Mouse (Mus musculus) ES-E14 (cell line): Measurements from ENCODE around the gene Slc35c1. TPM values are rescaled to one million over a fixed set of nuclear protein-coding genes. Genes with fewer than 3 reads are reported as not detected.
A peak's percentile ranks its signal among the peaks of the same experiment; 100 is the strongest.

Source experiments
- DNase-seq: peaks from one replicate; pipeline ENCODE4 v3.0.0-alpha.2; 2013; ENCODE audit warnings: low read depth, low spot score
- H3K27ac ChIP-seq: 2 replicates; pipeline ENCODE4 v1.5.1; 2012; ENCODE audit warnings: low read depth, mild to moderate bottlenecking, low read length, moderate library complexity, mixed read lengths; ENCODE audit not compliant: poor library complexity, insufficient read depth, severe bottlenecking
- H3K36me3 ChIP-seq: 2 replicates; pipeline ENCODE4 v1.6.1; 2012; ENCODE audit warnings: mild to moderate bottlenecking, low read length, moderate library complexity, mixed read lengths; ENCODE audit not compliant: control insufficient read depth, poor library complexity, insufficient read depth, severe bottlenecking
- H3K4me1 ChIP-seq, 2 experiments: fragments of 150-350 bp in 1 of 2; sonication (generic) in 1 of 2; 2 replicates each; pipeline ENCODE4 v1.6.1; 2012; ENCODE audit warnings: low read length in 2 of 2, mild to moderate bottlenecking in 1 of 2, mixed read lengths in 1 of 2; ENCODE audit not compliant: control insufficient read depth in 2 of 2, insufficient read depth in 2 of 2, poor library complexity in 1 of 2
- H3K4me3 ChIP-seq, 2 experiments: fragments of 150-350 bp in 1 of 2; sonication (generic) in 1 of 2; 2 replicates each; pipeline ENCODE4 v1.5.1; 2012; ENCODE audit warnings: low read length in 2 of 2, low read depth in 1 of 2, mild to moderate bottlenecking in 1 of 2, mixed read lengths in 1 of 2; ENCODE audit not compliant: insufficient read depth in 1 of 2, poor library complexity in 1 of 2, severe bottlenecking in 1 of 2
- H3K9ac ChIP-seq: 2 replicates; pipeline ENCODE4 v1.6.1; 2012; ENCODE audit warnings: low read depth, mild to moderate bottlenecking, low read length, mixed read lengths; ENCODE audit not compliant: poor library complexity, insufficient read depth, severe bottlenecking
- H3K9me3 ChIP-seq: fragments of 150-350 bp; sonication (generic); 2 replicates; pipeline ENCODE4 v1.6.1; 2012; ENCODE audit warnings: low read depth, mild to moderate bottlenecking, low read length; ENCODE audit not compliant: control insufficient read depth, insufficient read depth
- CHD2 ChIP-seq: IDR thresholded peaks from 2 replicates; pipeline ENCODE4 v1.6.1; 2014; ENCODE audit warnings: mild to moderate bottlenecking, low read depth, low read length, inconsistent platforms
- HCFC1 ChIP-seq: IDR thresholded peaks from 2 replicates; pipeline ENCODE4 v1.6.1; 2012; ENCODE audit warnings: low read length, inconsistent platforms, borderline replicate concordance; ENCODE audit not compliant: insufficient read depth
- MAFK ChIP-seq: IDR thresholded peaks from 2 replicates; pipeline ENCODE4 v1.6.1; 2014; ENCODE audit warnings: mild to moderate bottlenecking, low read depth, low read length, inconsistent platforms; ENCODE audit not compliant: insufficient read depth
- ZC3H11A ChIP-seq: IDR thresholded peaks from 2 replicates; pipeline ENCODE4 v1.6.1; 2012; ENCODE audit warnings: low read depth, mild to moderate bottlenecking, inconsistent platforms, low read length, borderline replicate concordance
- ZNF384 ChIP-seq: IDR thresholded peaks from 2 replicates; pipeline ENCODE4 v1.6.1; 2012; ENCODE audit warnings: low read depth, low read length, inconsistent platforms
- in situ Hi-C, 2 experiments: fragments of 600-800 bp; cut with MboI; formaldehyde crosslinking; loops; one replicate each; pipeline ENCODE4 v1.15.1; 2025; ENCODE audit warnings: low sequenced_read_pairs in 2 of 2, inconsistent platforms in 1 of 2; ENCODE audit not compliant: unreplicated experiment in 2 of 2
- total RNA-seq: library from RNA; depleted of rRNA; stranded (reverse); fragments of 300-350 nt; gene quantifications from 2 replicates; pipeline ENCODE4 v1.2.3, GENCODE M21; 2012

Slc35c1 gene
- total RNA-seq, 1 experiment, result 5.2 TPM

- Histone ChIP-seq H3K9me3 (no peaks in the 10 kb centered on the region), H3K4me3 (no peak overlapping the region), H3K36me3 (no peaks in the 10 kb centered on the region), H3K4me1 (peaks cover 0 to 3% of the 10 kb centered on the region in 2 experiments; a peak in 2 of 4 replicates), H3K27ac (no peak overlapping the region), H3K9ac (no peak overlapping the region)
- DNase-seq, result peak; percentile 91
- TF ChIP-seq HCFC1, result no peak
- no peak for TF ChIP-seq ZNF384
- no peak for TF ChIP-seq MAFK
- TF ChIP-seq ZC3H11A, result peak; percentile 66; the same call in 1 of the 2 replicates
- TF ChIP-seq CHD2, result no peak
- in situ Hi-C loops, result loop anchor here in 1 of 2 experiments (10.0 kb wide), 1 partner anchor 473 kb away; no protein-coding TSS in a partner anchor
Observed at GRCm38 (mm10) chr2:92437875-92438274, 22.5 kb downstream of the Slc35c1 start.

GRCm38 (mm10) chr2:92437366-92437765 is 23.0 kb downstream of the Slc35c1 start:
- Histone ChIP-seq H3K9ac (no peak overlapping the region), H3K36me3 (no peaks in the 10 kb centered on the region), H3K4me3 (no peak overlapping the region), H3K9me3 (no peaks in the 10 kb centered on the region), H3K4me1 (peaks cover 3% of the 10 kb centered on the region in 2 experiments; a peak in 2 of 4 replicates), H3K27ac (no peak overlapping the region)
- in situ Hi-C loops, result loop anchor here in 1 of 2 experiments (10.0 kb wide), 1 partner anchor 473 kb away; no protein-coding TSS in a partner anchor
- TF ChIP-seq CHD2, result no peak
- TF ChIP-seq MAFK, result no peak
- no peak for TF ChIP-seq ZNF384
- no peak for TF ChIP-seq ZC3H11A
- TF ChIP-seq HCFC1, result no peak
- no peak for DNase-seq

- in situ Hi-C loops, result loop anchor here in 1 of 2 experiments (10.0 kb wide), 1 partner anchor 470 kb away; no protein-coding TSS in a partner anchor
- Histone ChIP-seq H3K4me3 (no peak overlapping the region), H3K4me1 (peaks cover 9% of the 10 kb centered on the region in 2 experiments)
Observed at GRCm38 (mm10) chr2:92435023-92435422, 25.3 kb downstream of the Slc35c1 start.

GRCm38 (mm10) chr2:92434375-92434745 is 26.0 kb downstream of the Slc35c1 start:
- Histone ChIP-seq H3K9me3 (no peaks in the 10 kb centered on the region), H3K4me1 (peaks cover 11 to 13% of the 10 kb centered on the region in 2 experiments), H3K4me3 (peak overlapping the region; percentile 41 to 61), H3K36me3 (no peaks in the 10 kb centered on the region), H3K27ac (no peak overlapping the region), H3K9ac (peak overlapping the region; percentile 40)
- TF ChIP-seq CHD2, result no peak
- TF ChIP-seq MAFK, result no peak
- TF ChIP-seq ZNF384, result no peak
- DNase-seq, result no peak
- in situ Hi-C loops, result loop anchor here in 1 of 2 experiments (10.0 kb wide), 1 partner anchor 470 kb away; no protein-coding TSS in a partner anchor

More at GRCm38 (mm10) chr2:92435023-92435422, 25.3 kb downstream of the Slc35c1 start:
- Histone ChIP-seq H3K27ac (no peak overlapping the region), H3K36me3 (no peaks in the 10 kb centered on the region), H3K9me3 (no peaks in the 10 kb centered on the region), H3K9ac (no peak overlapping the region)
- DNase-seq, result no peak
- no peak for TF ChIP-seq CHD2
- TF ChIP-seq ZC3H11A, result no peak
- no peak for TF ChIP-seq HCFC1
- TF ChIP-seq MAFK, result no peak
- no peak for TF ChIP-seq ZNF384
